Mouse (Mus musculus): ENCODE measurements at regions not wholly inside any gene's neighbourhood (a gene's known extent, or its start where the extent isn't known, plus 50 kb on each side); places are given as distances from the start of the nearest gene placed in this dataset.

- peak; percentile 46 for ATAC-seq
- Histone ChIP-seq H3K9me3 (ENCODE audit: low read length) (no peaks in the 10 kb centered on the region), H3K36me3 (ENCODE audit: insufficient read depth, low read length) (no peaks in the 10 kb centered on the region), H3K9ac (replicated peaks; ENCODE audit: low read depth) (peak overlapping the region; percentile 60), H3K4me1 (ENCODE audit: insufficient read depth, low read depth, low read length) (peaks cover 5% of the 10 kb centered on the region; the same call in 1 of the 2 replicates), H3K4me3 (ENCODE audit: low read depth, low read length) (peak overlapping the region; percentile 67), H3K27me3 (replicated peaks; ENCODE audit: insufficient read depth, low read length) (no peaks in the 10 kb centered on the region), H3K27ac (ENCODE audit: low read length) (peak overlapping the region; percentile 57), H3K4me2 (replicated peaks; ENCODE audit: low read depth, low read length) (peak overlapping the region; percentile 87)
- WGBS = under 1% methylated on average over 33 of the region's 94 CpGs
- TF ChIP-seq CTCF (IDR thresholded peaks at IDR 0.05) = no peak
- DNase-seq (ENCODE audit: low spot score) = peak; percentile 23
Observed at GRCm38 (mm10) chr9:32032521-32033185, 83.3 kb upstream of the Arhgap32 start.

GRCm38 (mm10) chr9:32033937-32034336 lies 82.0 kb upstream of the Arhgap32 start:
- Histone ChIP-seq H3K9ac (replicated peaks; ENCODE audit: low read depth) (no peak overlapping the region), H3K36me3 (ENCODE audit: insufficient read depth, low read length) (no peaks in the 10 kb centered on the region), H3K27me3 (replicated peaks; ENCODE audit: insufficient read depth, low read length) (no peaks in the 10 kb centered on the region), H3K4me1 (ENCODE audit: insufficient read depth, low read depth, low read length) (no peaks in the 10 kb centered on the region; the same call in 1 of the 2 replicates), H3K27ac (ENCODE audit: low read length) (no peak overlapping the region), H3K4me2 (replicated peaks; ENCODE audit: low read depth, low read length) (no peak overlapping the region), H3K9me3 (ENCODE audit: low read length) (no peaks in the 10 kb centered on the region), H3K4me3 (ENCODE audit: low read depth, low read length) (no peak overlapping the region)
- no peak for ATAC-seq
- WGBS = 20% methylated on average over 6 of the region's 6 CpGs
- TF ChIP-seq EP300 (IDR thresholded peaks at IDR 0.05) = no peak
- no peak for TF ChIP-seq CTCF (IDR thresholded peaks at IDR 0.05)
- DNase-seq (ENCODE audit: low spot score) = peak; percentile 17

GRCm38 (mm10) chr9:32039999-32040398 lies 75.9 kb upstream of the Arhgap32 start:
- no peak for DNase-seq (ENCODE audit: low spot score)
- H3K4me1 ChIP-seq (ENCODE audit: insufficient read depth, low read depth, low read length) = no peaks in the 10 kb centered on the region
- no peak overlapping the region for H3K4me3 ChIP-seq (ENCODE audit: low read depth, low read length)
- H3K9ac ChIP-seq (replicated peaks; ENCODE audit: low read depth) = no peak overlapping the region
- no peak overlapping the region for H3K4me2 ChIP-seq (replicated peaks; ENCODE audit: low read depth, low read length)
- no peaks in the 10 kb centered on the region for H3K9me3 ChIP-seq (ENCODE audit: low read length)
- ATAC-seq = no peak
- H3K27ac ChIP-seq (ENCODE audit: low read length) = no peak overlapping the region
- WGBS = 96% methylated on average over 2 of the region's 2 CpGs
- no peak for TF ChIP-seq EP300 (IDR thresholded peaks at IDR 0.05)
- TF ChIP-seq CTCF (IDR thresholded peaks at IDR 0.05) = no peak
- H3K36me3 ChIP-seq (ENCODE audit: insufficient read depth, low read length) = no peaks in the 10 kb centered on the region
- H3K27me3 ChIP-seq (replicated peaks; ENCODE audit: insufficient read depth, low read length) = no peaks in the 10 kb centered on the region

GRCm38 (mm10) chr9:32043344-32043743 lies 72.6 kb upstream of the Arhgap32 start:
- Histone ChIP-seq H3K27me3 (replicated peaks; ENCODE audit: insufficient read depth, low read length) (no peaks in the 10 kb centered on the region), H3K9me3 (ENCODE audit: low read length) (no peaks in the 10 kb centered on the region), H3K9ac (replicated peaks; ENCODE audit: low read depth) (no peak overlapping the region), H3K27ac (ENCODE audit: low read length) (no peak overlapping the region), H3K36me3 (ENCODE audit: insufficient read depth, low read length) (no peaks in the 10 kb centered on the region), H3K4me3 (ENCODE audit: low read depth, low read length) (no peak overlapping the region), H3K4me1 (ENCODE audit: insufficient read depth, low read depth, low read length) (no peaks in the 10 kb centered on the region), H3K4me2 (replicated peaks; ENCODE audit: low read depth, low read length) (no peak overlapping the region)
- DNase-seq (ENCODE audit: low spot score) (no peak), ATAC-seq (no peak)
- TF ChIP-seq CTCF (IDR thresholded peaks at IDR 0.05) (no peak), EP300 (IDR thresholded peaks at IDR 0.05) (no peak)
- WGBS = 76% methylated on average over 1 of the region's 1 CpGs

GRCm38 (mm10) chr9:32046791-32047190 lies 69.1 kb upstream of the Arhgap32 start:
- Histone ChIP-seq H3K4me2 (replicated peaks; ENCODE audit: low read depth, low read length) (no peak overlapping the region), H3K9ac (replicated peaks; ENCODE audit: low read depth) (no peak overlapping the region), H3K36me3 (ENCODE audit: insufficient read depth, low read length) (no peaks in the 10 kb centered on the region), H3K4me1 (ENCODE audit: insufficient read depth, low read depth, low read length) (no peaks in the 10 kb centered on the region), H3K4me3 (ENCODE audit: low read depth, low read length) (no peak overlapping the region), H3K9me3 (ENCODE audit: low read length) (no peaks in the 10 kb centered on the region), H3K27ac (ENCODE audit: low read length) (no peak overlapping the region), H3K27me3 (replicated peaks; ENCODE audit: insufficient read depth, low read length) (no peaks in the 10 kb centered on the region)
- DNase-seq (ENCODE audit: low spot score) (no peak), ATAC-seq (no peak)
- WGBS = 85% methylated on average over 3 of the region's 3 CpGs
- TF ChIP-seq EP300 (IDR thresholded peaks at IDR 0.05) (no peak), CTCF (IDR thresholded peaks at IDR 0.05) (no peak)

- H3K4me1 ChIP-seq (ENCODE audit: insufficient read depth, low read depth, low read length) = no peaks in the 10 kb centered on the region
- no peak overlapping the region for H3K4me2 ChIP-seq (replicated peaks; ENCODE audit: low read depth, low read length)
- WGBS = 62% methylated on average over 7 of the region's 7 CpGs
- ATAC-seq = no peak
- TF ChIP-seq EP300 (IDR thresholded peaks at IDR 0.05) (no peak), CTCF (IDR thresholded peaks at IDR 0.05) (no peak)
- DNase-seq (ENCODE audit: low spot score) = no peak
- H3K27me3 ChIP-seq (replicated peaks; ENCODE audit: insufficient read depth, low read length) = no peaks in the 10 kb centered on the region
- H3K27ac ChIP-seq (ENCODE audit: low read length) = no peak overlapping the region
- no peaks in the 10 kb centered on the region for H3K9me3 ChIP-seq (ENCODE audit: low read length)
- no peak overlapping the region for H3K9ac ChIP-seq (replicated peaks; ENCODE audit: low read depth)
- no peaks in the 10 kb centered on the region for H3K36me3 ChIP-seq (ENCODE audit: insufficient read depth, low read length)
- no peak overlapping the region for H3K4me3 ChIP-seq (ENCODE audit: low read depth, low read length)
Observed at GRCm38 (mm10) chr9:32048941-32049340, 67.0 kb upstream of the Arhgap32 start.

GRCm38 (mm10) chr9:32049546-32049945 lies 66.4 kb upstream of the Arhgap32 start:
- no peaks in the 10 kb centered on the region for H3K9me3 ChIP-seq (ENCODE audit: low read length)
- no peak overlapping the region for H3K4me2 ChIP-seq (replicated peaks; ENCODE audit: low read depth, low read length)
- H3K9ac ChIP-seq (replicated peaks; ENCODE audit: low read depth) = no peak overlapping the region
- H3K4me3 ChIP-seq (ENCODE audit: low read depth, low read length) = no peak overlapping the region
- TF ChIP-seq CTCF (IDR thresholded peaks at IDR 0.05) (no peak), EP300 (IDR thresholded peaks at IDR 0.05) (no peak)
- no peak for DNase-seq (ENCODE audit: low spot score)
- no peaks in the 10 kb centered on the region for H3K27me3 ChIP-seq (replicated peaks; ENCODE audit: insufficient read depth, low read length)
- no peaks in the 10 kb centered on the region for H3K36me3 ChIP-seq (ENCODE audit: insufficient read depth, low read length)
- H3K27ac ChIP-seq (ENCODE audit: low read length) = no peak overlapping the region
- no peaks in the 10 kb centered on the region for H3K4me1 ChIP-seq (ENCODE audit: insufficient read depth, low read depth, low read length)
- no peak for ATAC-seq
- 73% methylated on average over 6 of the region's 6 CpGs for WGBS
